Mouse (Mus musculus): ENCODE results near the gene Fxyd1.

The Fxyd1 gene

GRCm38 (mm10) chr7:31074713-31075069 is 17.7 kb upstream of the Fxyd1 start:
- H3K36me3 ChIP-seq (ENCODE audit: insufficient read depth, low read length), result no peaks in the 10 kb centered on the region
- TF ChIP-seq POU5F1 (IDR thresholded peaks at IDR 0.05; ENCODE audit: borderline replicate concordance, low read length) (no peak), NANOG (IDR thresholded peaks at IDR 0.05; ENCODE audit: borderline replicate concordance, low read length) (no peak), CTCF (conservative IDR thresholded peaks at IDR 0.05; ENCODE audit: low read length) (no peak)

GRCm38 (mm10) chr7:31074061-31074712 is 17.2 kb upstream of the Fxyd1 start:
- Histone ChIP-seq H3K4me1 (replicated peaks; ENCODE audit: low read depth, low read length) (peaks cover 24% of the 10 kb centered on the region), H3K36me3 (ENCODE audit: insufficient read depth, low read length) (no peaks in the 10 kb centered on the region), H3K27me3 (ENCODE audit: insufficient read depth, low read length) (peaks cover 11% of the 10 kb centered on the region), H3K4me3 (replicated peaks; ENCODE audit: low read length) (no peak overlapping the region), H3K9me3 (ENCODE audit: low read length) (no peaks in the 10 kb centered on the region)
- no peak for TF ChIP-seq POU5F1 (IDR thresholded peaks at IDR 0.05; ENCODE audit: borderline replicate concordance, low read length)
- no peak for TF ChIP-seq NANOG (IDR thresholded peaks at IDR 0.05; ENCODE audit: borderline replicate concordance, low read length)
- no peak for TF ChIP-seq CTCF (conservative IDR thresholded peaks at IDR 0.05; ENCODE audit: low read length)

More at GRCm38 (mm10) chr7:31074713-31075069, 17.7 kb upstream of the Fxyd1 start:
- H3K9me3 ChIP-seq (ENCODE audit: low read length), result no peaks in the 10 kb centered on the region
- no peak overlapping the region for H3K4me3 ChIP-seq (replicated peaks; ENCODE audit: low read length)
- peaks cover 24% of the 10 kb centered on the region for H3K4me1 ChIP-seq (replicated peaks; ENCODE audit: low read depth, low read length)
- peaks cover 7% of the 10 kb centered on the region for H3K27me3 ChIP-seq (ENCODE audit: insufficient read depth, low read length)

DNA sequence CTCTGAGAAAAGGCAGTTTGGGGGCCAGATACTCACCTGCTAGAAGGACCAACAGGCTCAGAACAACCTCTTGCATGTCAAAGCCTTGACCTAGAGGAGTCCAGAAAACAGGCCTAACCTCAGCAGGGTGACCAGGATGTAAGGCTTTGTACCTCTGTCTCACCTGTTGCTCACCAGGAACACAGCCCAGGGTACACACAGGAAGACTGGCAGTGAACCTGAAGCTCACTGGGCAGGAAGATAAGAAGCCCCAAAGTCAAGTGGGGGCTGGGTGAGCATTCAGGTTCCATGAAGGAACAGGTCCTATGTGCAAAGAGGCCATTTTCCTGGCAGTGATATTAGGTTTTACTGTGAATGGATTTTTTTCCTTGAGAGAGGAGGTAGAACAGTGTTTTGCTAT is 16.5 kb upstream of the Fxyd1 start:
- peaks cover 18% of the 10 kb centered on the region for H3K27me3 ChIP-seq (ENCODE audit: insufficient read depth, low read length)
- TF ChIP-seq NANOG (IDR thresholded peaks at IDR 0.05; ENCODE audit: borderline replicate concordance, low read length) (no peak), CTCF (conservative IDR thresholded peaks at IDR 0.05; ENCODE audit: low read length) (no peak), POU5F1 (IDR thresholded peaks at IDR 0.05; ENCODE audit: borderline replicate concordance, low read length) (no peak)
- H3K36me3 ChIP-seq (ENCODE audit: insufficient read depth, low read length), result no peaks in the 10 kb centered on the region
- no peak overlapping the region for H3K4me3 ChIP-seq (replicated peaks; ENCODE audit: low read length)
- H3K9me3 ChIP-seq (ENCODE audit: low read length), result no peaks in the 10 kb centered on the region
- peaks cover 24% of the 10 kb centered on the region for H3K4me1 ChIP-seq (replicated peaks; ENCODE audit: low read depth, low read length)

DNA sequence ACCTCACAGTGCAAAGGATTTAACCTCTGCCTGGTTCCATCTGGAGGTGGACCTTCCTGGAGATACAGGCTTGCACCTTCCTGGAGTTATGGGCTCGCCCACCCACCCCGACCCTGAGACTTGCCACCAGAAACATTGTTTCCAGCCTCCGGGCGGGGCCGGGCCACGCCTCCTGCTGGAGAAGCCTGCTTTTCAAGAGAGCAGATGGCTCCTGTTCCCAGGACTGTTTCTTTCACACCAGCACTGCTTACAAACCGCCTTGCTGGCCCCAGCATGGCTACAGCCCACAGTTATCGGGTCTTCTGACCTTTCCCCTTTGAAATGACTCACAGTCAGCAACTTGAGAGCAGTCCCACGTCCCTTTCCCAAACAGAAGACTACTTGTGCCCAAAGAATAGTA is 15.3 kb upstream of the Fxyd1 start:
- H3K36me3 ChIP-seq (ENCODE audit: insufficient read depth, low read length), result no peaks in the 10 kb centered on the region
- H3K27me3 ChIP-seq (ENCODE audit: insufficient read depth, low read length), result peaks cover 27% of the 10 kb centered on the region
- H3K9me3 ChIP-seq (ENCODE audit: low read length), result no peaks in the 10 kb centered on the region
- no peak for TF ChIP-seq CTCF (conservative IDR thresholded peaks at IDR 0.05; ENCODE audit: low read length)
- TF ChIP-seq POU5F1 (IDR thresholded peaks at IDR 0.05; ENCODE audit: borderline replicate concordance, low read length), result no peak
- no peak for TF ChIP-seq NANOG (IDR thresholded peaks at IDR 0.05; ENCODE audit: borderline replicate concordance, low read length)
- peaks cover 24% of the 10 kb centered on the region for H3K4me1 ChIP-seq (replicated peaks; ENCODE audit: low read depth, low read length)
- no peak overlapping the region for H3K4me3 ChIP-seq (replicated peaks; ENCODE audit: low read length)

DNA sequence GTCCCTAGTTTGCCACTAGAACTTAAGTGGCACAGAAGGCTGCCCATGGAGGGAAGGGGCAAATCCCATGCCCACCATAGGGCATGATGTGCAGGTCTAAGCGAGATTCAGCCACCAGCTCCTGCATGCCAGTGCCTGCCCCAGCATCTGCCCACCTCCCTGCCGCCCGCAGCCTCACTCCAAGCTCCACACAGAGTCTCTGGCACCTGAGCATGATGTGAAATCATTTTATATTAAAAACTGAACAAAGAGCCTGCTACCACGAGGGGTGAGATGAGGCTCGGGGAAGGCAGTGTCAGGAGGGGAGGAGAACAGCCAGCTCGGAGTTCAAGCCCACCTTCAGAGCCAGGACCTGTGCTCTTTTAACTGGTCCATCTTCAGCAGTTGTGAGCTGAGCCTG is 13.3 kb upstream of the Fxyd1 start:
- H3K9me3 ChIP-seq (ENCODE audit: low read length), result no peaks in the 10 kb centered on the region
- peaks cover 40% of the 10 kb centered on the region for H3K27me3 ChIP-seq (ENCODE audit: insufficient read depth, low read length)
- no peaks in the 10 kb centered on the region for H3K36me3 ChIP-seq (ENCODE audit: insufficient read depth, low read length)
- no peak overlapping the region for H3K4me3 ChIP-seq (replicated peaks; ENCODE audit: low read length)
- TF ChIP-seq POU5F1 (IDR thresholded peaks at IDR 0.05; ENCODE audit: borderline replicate concordance, low read length) (no peak), NANOG (IDR thresholded peaks at IDR 0.05; ENCODE audit: borderline replicate concordance, low read length) (no peak), CTCF (conservative IDR thresholded peaks at IDR 0.05; ENCODE audit: low read length) (no peak)
- H3K4me1 ChIP-seq (replicated peaks; ENCODE audit: low read depth, low read length), result peaks cover 23% of the 10 kb centered on the region

DNA sequence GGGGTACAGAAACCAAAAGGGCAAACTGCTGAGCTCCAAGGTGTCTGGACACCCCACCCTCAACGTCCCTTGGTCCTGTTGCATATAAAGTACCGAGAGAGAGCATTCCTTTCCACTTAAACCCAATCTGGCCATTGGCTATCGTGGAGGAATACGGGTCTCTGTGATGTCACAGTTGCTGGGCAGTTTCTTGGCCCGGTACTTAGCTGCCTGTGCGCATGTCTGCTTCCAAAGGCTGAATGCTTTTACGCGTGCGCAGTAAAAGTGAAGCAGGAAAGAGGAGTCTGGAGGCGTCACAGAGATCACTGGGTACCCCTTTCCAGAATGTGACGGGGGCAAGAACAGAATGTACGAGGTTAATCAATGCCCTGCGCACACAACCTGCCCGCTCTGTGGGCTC is 12.5 kb upstream of the Fxyd1 start:
- peaks cover 47% of the 10 kb centered on the region for H3K27me3 ChIP-seq (ENCODE audit: insufficient read depth, low read length)
- no peaks in the 10 kb centered on the region for H3K36me3 ChIP-seq (ENCODE audit: insufficient read depth, low read length)
- H3K4me1 ChIP-seq (replicated peaks; ENCODE audit: low read depth, low read length), result peaks cover 23% of the 10 kb centered on the region
- no peak for TF ChIP-seq CTCF (conservative IDR thresholded peaks at IDR 0.05; ENCODE audit: low read length)
- TF ChIP-seq NANOG (IDR thresholded peaks at IDR 0.05; ENCODE audit: borderline replicate concordance, low read length), result no peak
- no peak for TF ChIP-seq POU5F1 (IDR thresholded peaks at IDR 0.05; ENCODE audit: borderline replicate concordance, low read length)
- H3K4me3 ChIP-seq (replicated peaks; ENCODE audit: low read length), result no peak overlapping the region
- no peaks in the 10 kb centered on the region for H3K9me3 ChIP-seq (ENCODE audit: low read length)

GRCm38 (mm10) chr7:31067836-31068235 is 10.8 kb upstream of the Fxyd1 start:
- H3K9me3 ChIP-seq (ENCODE audit: low read length), result no peaks in the 10 kb centered on the region
- H3K36me3 ChIP-seq (ENCODE audit: insufficient read depth, low read length), result no peaks in the 10 kb centered on the region
- H3K4me1 ChIP-seq (replicated peaks; ENCODE audit: low read depth, low read length), result peaks cover 21% of the 10 kb centered on the region
- TF ChIP-seq NANOG (IDR thresholded peaks at IDR 0.05; ENCODE audit: borderline replicate concordance, low read length) (no peak), CTCF (conservative IDR thresholded peaks at IDR 0.05; ENCODE audit: low read length) (no peak), POU5F1 (IDR thresholded peaks at IDR 0.05; ENCODE audit: borderline replicate concordance, low read length) (no peak)
- peaks cover 59% of the 10 kb centered on the region for H3K27me3 ChIP-seq (ENCODE audit: insufficient read depth, low read length)
- H3K4me3 ChIP-seq (replicated peaks; ENCODE audit: low read length), result peak overlapping the region; percentile 75

DNA sequence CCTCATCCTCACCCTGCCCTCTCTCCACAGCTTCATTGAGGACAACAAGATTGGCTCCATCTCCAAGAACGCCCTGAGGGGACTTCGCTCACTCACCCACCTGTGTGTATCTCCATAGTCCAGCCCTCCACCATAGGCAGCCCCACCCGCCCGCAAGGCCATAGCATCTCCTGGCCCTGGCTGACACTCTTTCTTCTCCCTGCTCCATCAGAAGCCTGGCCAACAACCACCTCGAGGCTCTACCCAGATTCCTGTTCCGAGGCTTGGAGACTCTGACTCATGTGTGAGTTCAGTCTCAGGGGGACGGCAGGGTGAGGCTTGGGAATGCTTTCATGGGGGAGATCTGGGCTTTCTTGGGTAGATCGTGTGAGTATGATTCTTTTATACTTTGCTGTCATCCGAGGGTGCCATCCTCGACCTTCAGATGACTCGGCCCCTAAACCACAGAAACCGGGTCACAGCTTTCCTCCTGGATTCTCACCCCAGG is 6.1 kb upstream of the Fxyd1 start:
- Histone ChIP-seq H3K27me3 (ENCODE audit: insufficient read depth, low read length) (peaks cover 41% of the 10 kb centered on the region), H3K36me3 (ENCODE audit: insufficient read depth, low read length) (no peaks in the 10 kb centered on the region), H3K4me1 (replicated peaks; ENCODE audit: low read depth, low read length) (peaks cover 20% of the 10 kb centered on the region), H3K9me3 (ENCODE audit: low read length) (no peaks in the 10 kb centered on the region), H3K4me3 (replicated peaks; ENCODE audit: low read length) (no peak overlapping the region)
- no peak for TF ChIP-seq NANOG (IDR thresholded peaks at IDR 0.05; ENCODE audit: borderline replicate concordance, low read length)
- TF ChIP-seq POU5F1 (IDR thresholded peaks at IDR 0.05; ENCODE audit: borderline replicate concordance, low read length), result no peak
- TF ChIP-seq CTCF (conservative IDR thresholded peaks at IDR 0.05; ENCODE audit: low read length), result no peak

DNA sequence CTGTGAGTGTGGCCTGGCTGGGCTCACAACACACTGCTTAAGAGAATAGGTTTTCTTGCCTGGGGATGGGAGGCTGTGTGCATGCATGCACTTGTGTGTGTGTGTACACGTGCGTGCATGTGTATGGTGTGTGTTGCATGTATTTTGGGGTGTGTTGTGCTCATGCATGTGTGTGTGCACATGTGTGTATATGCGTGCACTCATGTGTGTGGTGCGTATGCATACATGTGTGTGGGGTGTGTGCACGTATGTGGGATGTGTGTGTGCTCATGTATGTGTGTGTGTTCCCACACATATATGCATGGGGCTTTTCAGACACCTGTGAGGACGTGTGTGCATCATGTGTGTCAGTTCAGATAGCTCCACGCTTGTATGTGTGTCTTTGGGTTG is 3.6 kb upstream of the Fxyd1 start:
- Histone ChIP-seq H3K4me1 (replicated peaks; ENCODE audit: low read depth, low read length) (peaks cover 9% of the 10 kb centered on the region), H3K36me3 (ENCODE audit: insufficient read depth, low read length) (no peaks in the 10 kb centered on the region), H3K4me3 (replicated peaks; ENCODE audit: low read length) (no peak overlapping the region), H3K27me3 (ENCODE audit: insufficient read depth, low read length) (peaks cover 36% of the 10 kb centered on the region), H3K9me3 (ENCODE audit: low read length) (no peaks in the 10 kb centered on the region)
- TF ChIP-seq CTCF (conservative IDR thresholded peaks at IDR 0.05; ENCODE audit: low read length), result no peak
- TF ChIP-seq NANOG (IDR thresholded peaks at IDR 0.05; ENCODE audit: borderline replicate concordance, low read length), result no peak
- TF ChIP-seq POU5F1 (IDR thresholded peaks at IDR 0.05; ENCODE audit: borderline replicate concordance, low read length), result no peak
